Mouse (Mus musculus): ENCODE results near the gene Arhgef10l. TPM values are rescaled to one million over a fixed set of nuclear protein-coding genes. Genes with fewer than 3 reads are reported as not detected.

Gene Arhgef10l
- polyA plus RNA-seq, 1 experiment from 2014 or later, result 17.1 TPM

DNA sequence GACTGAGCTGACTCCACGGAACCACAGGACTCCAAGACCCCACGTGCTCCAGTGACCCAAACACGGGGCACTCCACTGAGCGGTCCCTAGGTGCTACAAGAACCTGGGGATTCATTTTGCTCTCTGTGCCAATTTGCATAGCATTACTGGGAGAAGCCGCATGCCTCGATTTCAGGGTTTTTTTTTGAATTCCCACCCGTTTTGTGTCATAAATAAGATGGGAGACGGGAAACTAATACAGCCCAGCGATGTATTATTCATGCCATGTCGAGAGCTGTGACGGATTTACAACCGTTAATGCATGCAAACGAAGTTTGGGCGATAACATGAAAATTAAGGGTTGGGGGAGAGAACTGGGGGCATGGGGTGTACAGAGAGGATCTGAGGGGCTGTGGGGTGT lies 136.1 kb downstream of the Arhgef10l start:
- Histone ChIP-seq H3K4me3 (no peak overlapping the region), H3K27me3 (ENCODE audit: low read depth, poor library complexity, severe bottlenecking) (no peaks in the 10 kb centered on the region), H3K9me3 (replicated peaks) (no peaks in the 10 kb centered on the region), H3K27ac (no peak overlapping the region), H3K4me1 (peaks cover 34% of the 10 kb centered on the region), H3K36me3 (peaks cover 35% of the 10 kb centered on the region)
- no peak for DNase-seq (ENCODE audit: low spot score)
- WGBS, result 87% methylated on average over 14 of the region's 14 CpGs

DNA sequence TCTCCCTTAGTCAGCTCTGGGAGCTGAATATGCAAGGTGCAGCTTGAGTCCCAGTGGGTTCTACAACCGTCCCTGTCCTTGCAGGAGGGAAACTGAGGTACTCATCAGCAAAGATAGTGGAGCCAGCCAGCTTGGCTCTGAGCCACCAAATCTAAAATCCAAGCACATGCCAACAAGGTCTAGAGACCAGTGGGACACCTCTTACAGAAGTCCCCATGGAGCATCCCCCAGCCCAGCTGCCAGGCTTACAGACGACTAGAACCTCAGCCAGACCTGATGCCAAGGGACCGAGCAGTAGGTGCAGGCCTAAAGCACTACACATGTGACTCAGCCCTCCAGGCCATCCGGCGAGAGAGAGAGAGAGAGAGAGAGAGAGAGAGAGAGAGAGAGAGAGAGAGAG lies 137.4 kb downstream of the Arhgef10l start:
- peaks cover 27% of the 10 kb centered on the region for H3K4me1 ChIP-seq
- 82% methylated on average over 5 of the region's 5 CpGs for WGBS

DNA sequence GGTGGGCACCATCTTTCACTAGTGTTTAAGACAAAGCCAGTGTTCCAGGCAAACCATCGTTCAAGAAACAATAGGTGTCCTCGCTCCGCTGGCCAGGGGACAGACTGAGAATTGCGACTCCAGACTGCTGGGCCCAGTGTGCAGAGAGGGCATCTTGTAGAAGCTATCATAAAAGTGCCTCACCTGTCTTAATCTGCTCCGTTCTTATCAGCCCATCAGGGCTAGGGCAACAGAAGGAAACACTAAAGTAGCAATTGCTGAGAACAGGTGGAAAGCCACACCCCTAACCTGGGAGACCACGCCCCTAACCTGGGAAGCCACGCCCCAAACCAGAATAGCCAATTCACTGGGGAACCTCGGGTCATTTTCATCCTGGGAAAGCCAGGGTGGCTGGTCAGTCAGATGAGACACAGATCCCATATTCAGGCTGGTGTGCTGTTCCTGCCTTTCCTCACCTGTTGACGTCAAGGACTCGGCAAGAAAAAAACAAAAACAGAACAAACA lies 140.1 kb downstream of the Arhgef10l start:
- DNase-seq (ENCODE audit: low spot score), result no peak
- no peak overlapping the region for H3K4me3 ChIP-seq
- no peak overlapping the region for H3K27ac ChIP-seq
- 0 out of 2 replicates have a peak, but pooled peaks cover 2% of the 10 kb centered on the region for H3K4me1 ChIP-seq
- no peaks in the 10 kb centered on the region for H3K9me3 ChIP-seq (replicated peaks)
- WGBS, result 76% methylated on average over 10 of the region's 10 CpGs
- no peaks in the 10 kb centered on the region for H3K27me3 ChIP-seq (ENCODE audit: low read depth, poor library complexity, severe bottlenecking)
- peaks cover 20% of the 10 kb centered on the region; the same call in 1 of the 2 replicates for H3K36me3 ChIP-seq

More for the DNA sequence above, 137.4 kb downstream of the Arhgef10l start:
- H3K36me3 ChIP-seq, result peaks cover 22% of the 10 kb centered on the region
- H3K27me3 ChIP-seq (ENCODE audit: low read depth, poor library complexity, severe bottlenecking), result no peaks in the 10 kb centered on the region
- H3K4me3 ChIP-seq, result no peak overlapping the region
- no peak for DNase-seq (ENCODE audit: low spot score)
- H3K9me3 ChIP-seq (replicated peaks), result no peaks in the 10 kb centered on the region
- no peak overlapping the region for H3K27ac ChIP-seq

DNA sequence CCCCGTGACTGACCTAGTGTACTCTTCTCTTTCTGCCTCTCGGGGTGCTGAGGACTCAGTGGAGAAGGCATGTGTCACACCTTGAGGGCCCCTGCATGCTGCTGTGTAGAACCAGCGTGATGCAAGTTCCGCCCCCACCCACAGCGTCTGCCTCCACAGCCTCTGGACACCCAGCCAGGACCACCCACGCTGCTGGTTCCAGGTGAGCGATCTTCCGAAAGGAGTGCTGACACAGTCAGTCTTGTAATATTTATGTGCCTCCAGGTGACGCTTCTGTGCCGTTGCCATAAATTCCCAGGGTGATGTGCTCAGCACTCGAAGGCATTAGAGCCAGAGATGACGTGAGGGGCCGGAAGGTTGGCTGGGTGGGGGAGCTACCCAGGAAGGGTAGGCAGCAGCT lies 140.9 kb downstream of the Arhgef10l start:
- Histone ChIP-seq H3K4me1 (0 out of 2 replicates have a peak, but pooled peaks cover 2% of the 10 kb centered on the region), H3K36me3 (peaks cover 26% of the 10 kb centered on the region), H3K4me3 (no peak overlapping the region), H3K9me3 (replicated peaks) (no peaks in the 10 kb centered on the region), H3K27ac (no peak overlapping the region), H3K27me3 (ENCODE audit: low read depth, poor library complexity, severe bottlenecking) (no peaks in the 10 kb centered on the region)
- DNase-seq (ENCODE audit: low spot score), result no peak
- 79% methylated on average over 13 of the region's 13 CpGs for WGBS

DNA sequence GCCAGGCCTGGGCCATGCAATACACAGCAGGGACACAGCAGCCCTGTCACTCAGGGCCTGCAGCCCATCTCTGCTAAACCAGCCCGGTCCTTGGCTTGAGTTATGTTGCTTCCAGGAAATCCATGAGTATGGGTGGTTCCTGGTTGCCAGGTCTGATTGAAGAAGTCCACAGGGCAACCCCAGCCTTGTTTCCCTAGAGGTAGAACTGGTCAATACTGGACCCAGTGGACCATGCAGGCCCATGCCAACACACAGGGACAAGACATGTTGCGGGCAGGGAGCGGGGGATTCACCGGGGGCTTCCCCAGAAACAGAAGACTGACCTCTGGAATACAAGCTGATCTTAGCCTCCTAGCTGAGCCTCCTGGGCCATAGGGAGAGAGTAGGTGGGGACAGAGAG lies 142.9 kb downstream of the Arhgef10l start:
- WGBS, result 95% methylated on average over 4 of the region's 4 CpGs
- Histone ChIP-seq H3K4me3 (no peak overlapping the region), H3K27me3 (ENCODE audit: low read depth, poor library complexity, severe bottlenecking) (no peaks in the 10 kb centered on the region), H3K9me3 (replicated peaks) (no peaks in the 10 kb centered on the region), H3K36me3 (peaks cover 31% of the 10 kb centered on the region), H3K4me1 (peaks cover 7% of the 10 kb centered on the region), H3K27ac (no peak overlapping the region)
- DNase-seq (ENCODE audit: low spot score), result no peak

DNA sequence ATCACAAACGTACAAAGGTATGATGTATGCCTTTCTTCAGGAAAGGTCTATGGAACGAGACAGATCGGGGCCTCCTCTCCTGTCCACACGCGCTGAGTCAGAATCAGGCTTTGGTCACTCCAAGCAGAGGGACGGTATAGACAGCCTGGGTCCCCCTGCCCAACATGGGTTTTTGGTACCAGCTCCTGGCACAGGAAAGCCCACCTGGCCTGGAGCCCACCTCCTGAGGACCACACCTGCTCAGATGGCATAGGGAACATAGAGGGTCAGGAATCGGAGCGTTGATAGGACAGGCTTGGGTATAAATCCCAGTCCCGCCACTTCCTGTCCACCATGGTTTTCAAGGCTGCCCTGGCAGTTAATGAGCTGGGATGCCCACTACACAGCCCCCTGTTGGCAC lies 145.1 kb downstream of the Arhgef10l start:
- Histone ChIP-seq H3K9me3 (replicated peaks) (no peaks in the 10 kb centered on the region), H3K27me3 (ENCODE audit: low read depth, poor library complexity, severe bottlenecking) (no peaks in the 10 kb centered on the region), H3K36me3 (peaks cover 36% of the 10 kb centered on the region), H3K4me1 (peaks cover 8% of the 10 kb centered on the region), H3K27ac (no peak overlapping the region), H3K4me3 (no peak overlapping the region)
- DNase-seq (ENCODE audit: low spot score), result no peak
- 97% methylated on average over 9 of the region's 9 CpGs for WGBS

DNA sequence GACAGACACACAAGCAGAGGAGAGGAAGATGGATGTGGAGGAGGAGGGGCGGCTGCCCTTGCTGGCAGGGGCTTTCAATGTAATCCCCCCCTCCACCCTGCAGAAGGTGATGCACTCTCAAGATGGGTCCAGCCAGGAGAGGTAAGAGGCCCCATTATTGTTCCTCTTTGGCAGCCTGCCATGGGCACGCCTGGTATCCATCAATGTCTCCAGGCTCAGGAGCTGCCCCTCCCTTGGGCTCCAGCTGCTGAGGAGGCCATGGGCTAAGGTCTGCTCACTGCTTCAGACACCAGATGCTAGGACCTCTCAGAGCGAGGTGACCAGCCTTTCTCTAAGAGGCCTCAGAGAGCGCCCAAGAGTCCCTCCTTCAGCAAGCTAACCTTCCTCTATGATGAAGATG lies 152.0 kb downstream of the Arhgef10l start:
- no peak overlapping the region for H3K27ac ChIP-seq
- 83% methylated on average over 4 of the region's 4 CpGs for WGBS
- no peaks in the 10 kb centered on the region for H3K9me3 ChIP-seq (replicated peaks)
- H3K27me3 ChIP-seq (ENCODE audit: low read depth, poor library complexity, severe bottlenecking), result no peaks in the 10 kb centered on the region
- DNase-seq (ENCODE audit: low spot score), result no peak
- peaks cover 40% of the 10 kb centered on the region for H3K36me3 ChIP-seq
- H3K4me1 ChIP-seq, result peaks cover 6% of the 10 kb centered on the region
- no peak overlapping the region for H3K4me3 ChIP-seq

DNA sequence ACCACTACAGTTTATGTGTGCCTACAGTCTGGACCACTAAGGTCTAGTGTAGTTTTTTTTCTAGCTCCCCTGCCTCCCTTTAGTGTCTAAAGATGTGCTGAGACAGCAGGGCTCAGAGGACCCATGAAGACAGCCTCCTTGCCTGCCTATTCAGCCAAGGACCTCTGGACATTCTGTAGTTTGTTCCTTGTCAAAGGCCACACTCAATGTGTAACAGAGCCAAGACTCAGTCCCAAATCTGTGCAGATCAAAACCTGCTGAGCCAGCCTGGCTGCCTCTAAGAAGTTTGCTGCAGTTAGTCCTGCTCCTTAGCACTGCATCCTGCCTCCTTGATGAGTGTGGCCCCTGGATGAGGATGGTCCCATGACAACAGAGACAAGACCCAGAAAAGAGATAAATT lies 156.0 kb downstream of the Arhgef10l start:
- H3K27me3 ChIP-seq (ENCODE audit: low read depth, poor library complexity, severe bottlenecking), result no peaks in the 10 kb centered on the region
- H3K9me3 ChIP-seq (replicated peaks), result no peaks in the 10 kb centered on the region
- H3K27ac ChIP-seq, result no peak overlapping the region
- H3K36me3 ChIP-seq, result peaks cover 16% of the 10 kb centered on the region
- peaks cover 15% of the 10 kb centered on the region for H3K4me1 ChIP-seq
- DNase-seq (ENCODE audit: low spot score), result no peak
- H3K4me3 ChIP-seq, result no peak overlapping the region

DNA sequence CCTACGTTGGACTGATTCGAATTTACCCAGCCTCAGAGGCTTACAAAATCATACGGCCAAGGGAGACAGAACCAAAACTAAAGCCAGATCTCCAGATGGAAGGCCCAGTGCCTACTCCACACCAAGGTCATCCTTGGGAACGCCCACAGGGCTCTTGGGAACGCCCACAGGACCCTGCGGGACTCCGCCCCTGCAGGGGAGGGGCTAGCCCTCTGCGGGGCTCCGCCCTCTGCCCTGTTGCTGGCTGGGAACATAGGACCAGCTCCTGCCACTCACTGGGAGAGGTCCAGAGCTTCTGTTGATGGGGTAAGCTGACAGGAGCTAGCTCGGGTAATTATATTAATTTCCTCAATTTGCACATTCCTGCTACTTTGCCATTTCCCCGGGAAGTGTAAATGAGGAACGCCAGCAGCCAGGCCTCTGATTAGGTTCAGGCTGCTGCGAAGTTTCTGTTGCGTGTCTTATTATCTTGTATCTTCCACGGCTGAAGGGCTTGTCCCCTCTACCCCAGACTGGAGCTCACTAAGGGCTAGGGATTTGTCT lies 158.6 kb downstream of the Arhgef10l start:
- no peaks in the 10 kb centered on the region for H3K9me3 ChIP-seq (replicated peaks)
- H3K36me3 ChIP-seq, result no peaks in the 10 kb centered on the region; the same call in 1 of the 2 replicates
- no peaks in the 10 kb centered on the region for H3K27me3 ChIP-seq (ENCODE audit: low read depth, poor library complexity, severe bottlenecking)
- H3K27ac ChIP-seq, result no peak overlapping the region
- DNase-seq (ENCODE audit: low spot score), result no peak
- peaks cover 26% of the 10 kb centered on the region for H3K4me1 ChIP-seq
- H3K4me3 ChIP-seq, result no peak overlapping the region
- WGBS, result 41% methylated on average over 15 of the region's 15 CpGs

DNA sequence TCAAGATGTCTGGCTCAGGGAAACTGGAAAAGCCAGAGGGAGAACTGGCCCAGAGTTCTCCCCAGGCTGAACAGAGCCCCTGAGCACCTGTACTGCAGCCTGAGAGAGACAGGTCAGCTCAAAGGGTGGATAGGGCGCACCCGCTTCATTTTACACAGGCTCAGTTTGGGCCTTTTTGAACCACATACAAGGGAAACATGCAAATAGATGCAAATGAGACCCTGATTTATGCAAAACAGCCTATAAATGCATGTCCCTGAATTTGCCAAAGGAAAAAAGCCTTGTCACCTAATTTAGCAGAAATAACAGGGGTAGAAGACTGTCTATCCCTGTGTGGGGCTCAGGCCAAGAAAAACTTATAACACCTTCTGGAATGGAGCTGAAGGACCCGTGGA lies 160.2 kb downstream of the Arhgef10l start:
- no peak overlapping the region for H3K27ac ChIP-seq
- peaks cover 36% of the 10 kb centered on the region for H3K4me1 ChIP-seq
- H3K4me3 ChIP-seq, result no peak overlapping the region
- no peak for DNase-seq (ENCODE audit: low spot score)
- no peaks in the 10 kb centered on the region for H3K27me3 ChIP-seq (ENCODE audit: low read depth, poor library complexity, severe bottlenecking)
- H3K9me3 ChIP-seq (replicated peaks), result no peaks in the 10 kb centered on the region
- 93% methylated on average over 3 of the region's 3 CpGs for WGBS
- no peaks in the 10 kb centered on the region for H3K36me3 ChIP-seq

DNA sequence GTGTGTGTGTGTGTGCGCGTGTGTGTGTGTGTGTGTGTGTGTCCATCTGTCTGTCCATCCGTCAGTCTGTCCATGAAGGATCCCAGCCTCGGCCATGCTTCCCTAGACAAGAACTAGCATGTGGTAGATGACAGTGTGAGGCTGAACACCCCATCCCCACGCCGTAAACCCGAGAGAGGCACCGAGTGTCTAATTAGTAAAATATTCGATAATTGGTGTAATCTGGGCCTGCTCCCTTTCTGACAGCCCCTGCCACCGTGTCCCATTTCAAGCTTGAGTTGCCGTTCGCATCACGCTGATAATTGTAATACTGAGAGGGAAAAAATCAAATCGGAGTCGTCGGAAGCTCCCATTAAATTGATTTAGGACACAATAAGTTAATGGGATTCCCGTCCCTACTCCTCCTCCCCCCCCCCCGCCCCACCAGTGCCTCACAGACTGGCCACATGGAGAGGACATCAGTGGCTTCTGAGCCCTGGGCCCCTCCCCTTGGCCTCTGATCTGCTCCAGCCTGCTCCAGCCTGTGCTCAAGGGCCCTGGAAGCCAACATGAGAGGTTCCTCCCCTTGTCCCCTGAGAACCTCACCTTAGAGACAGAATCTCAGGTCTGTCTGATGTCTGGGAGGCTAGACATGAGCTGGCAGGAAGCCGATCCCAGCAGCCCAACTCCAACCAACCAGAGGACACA lies 160.7 kb downstream of the Arhgef10l start:
- 58% methylated on average over 19 of the region's 19 CpGs for WGBS
- peaks cover 36% of the 10 kb centered on the region for H3K4me1 ChIP-seq

DNA sequence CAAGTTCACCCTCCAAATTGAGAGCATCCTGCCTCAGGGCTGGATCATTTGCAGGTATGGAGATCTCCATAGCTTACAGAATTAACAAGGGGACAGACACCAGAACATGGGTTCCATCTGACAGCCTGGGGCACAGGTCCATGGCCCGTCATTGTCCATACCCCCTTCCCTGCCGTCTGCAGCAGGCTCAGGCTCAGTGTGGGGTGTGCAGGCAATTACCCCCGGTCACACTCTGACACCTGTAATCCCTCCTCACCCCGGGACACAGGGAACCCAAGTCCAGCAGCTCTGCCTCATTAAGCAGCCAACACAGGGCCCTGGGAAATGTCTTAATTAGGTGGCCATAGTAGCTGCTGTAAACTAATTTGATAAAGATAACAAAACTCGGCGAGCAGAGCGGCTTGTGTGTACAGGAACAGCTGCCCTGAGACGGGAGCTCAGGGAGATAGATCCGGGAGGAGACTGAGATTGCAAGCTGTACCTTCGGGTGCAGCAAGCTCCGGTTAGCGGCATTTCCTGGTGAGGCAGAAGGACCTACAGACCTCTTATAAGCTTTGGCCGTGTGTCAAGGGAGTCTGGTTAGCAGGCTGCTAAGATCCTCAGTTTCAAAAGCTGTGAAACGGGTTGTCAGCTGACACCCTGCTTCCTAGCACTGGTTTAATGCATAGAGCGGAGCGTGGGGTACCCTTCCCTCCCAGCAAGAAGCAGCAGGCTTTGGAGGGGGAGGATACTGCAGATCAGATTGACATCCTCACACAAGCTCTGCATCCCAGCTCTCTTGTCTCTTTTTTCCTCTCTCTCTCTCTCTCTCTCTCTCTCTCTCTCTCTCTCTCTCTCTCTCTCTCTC lies 161.5 kb downstream of the Arhgef10l start:
- WGBS, result 20% methylated on average over 16 of the region's 16 CpGs
- peaks cover 36% of the 10 kb centered on the region for H3K4me1 ChIP-seq
- H3K9me3 ChIP-seq (replicated peaks), result no peaks in the 10 kb centered on the region
- no peak overlapping the region for H3K27ac ChIP-seq
- no peaks in the 10 kb centered on the region for H3K36me3 ChIP-seq
- no peak for DNase-seq (ENCODE audit: low spot score)
- H3K27me3 ChIP-seq (ENCODE audit: low read depth, poor library complexity, severe bottlenecking), result no peaks in the 10 kb centered on the region
- no peak overlapping the region for H3K4me3 ChIP-seq

More for the DNA sequence above, 160.7 kb downstream of the Arhgef10l start:
- no peak for DNase-seq (ENCODE audit: low spot score)
- Histone ChIP-seq H3K27ac (no peak overlapping the region), H3K27me3 (ENCODE audit: low read depth, poor library complexity, severe bottlenecking) (no peaks in the 10 kb centered on the region), H3K36me3 (no peaks in the 10 kb centered on the region), H3K4me3 (no peak overlapping the region), H3K9me3 (replicated peaks) (no peaks in the 10 kb centered on the region)

DNA sequence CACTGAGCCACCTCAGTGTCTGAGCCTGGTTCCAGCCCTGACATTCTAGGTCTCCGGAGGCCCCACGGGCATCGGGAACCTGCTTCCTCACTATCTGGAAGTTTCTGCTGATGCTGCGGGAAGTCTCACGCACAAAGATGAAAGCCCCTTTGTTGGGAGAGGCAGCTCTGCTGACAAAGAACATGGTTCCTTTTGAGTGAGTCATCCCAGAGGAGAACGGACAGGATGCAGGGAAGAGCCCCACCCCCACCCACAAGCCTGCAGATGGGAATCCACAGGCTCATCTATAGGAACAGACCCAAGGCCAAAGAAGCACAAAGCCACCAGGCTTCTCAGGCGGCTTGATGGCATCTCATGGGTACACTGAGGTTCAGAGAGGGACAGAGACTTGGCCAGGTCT lies 165.0 kb downstream of the Arhgef10l start:
- H3K4me3 ChIP-seq, result no peak overlapping the region

More for the DNA sequence above, 165.0 kb downstream of the Arhgef10l start:
- 77% methylated on average over 7 of the region's 7 CpGs for WGBS
- Histone ChIP-seq H3K9me3 (replicated peaks) (no peaks in the 10 kb centered on the region), H3K4me1 (peaks cover 55% of the 10 kb centered on the region), H3K27me3 (ENCODE audit: low read depth, poor library complexity, severe bottlenecking) (no peaks in the 10 kb centered on the region), H3K27ac (0 out of 2 replicates have a peak overlapping the region, but pooled peaks have one; percentile 4), H3K36me3 (no peaks in the 10 kb centered on the region)
- no peak for DNase-seq (ENCODE audit: low spot score)
